Mouse (Mus musculus) MEL (cell line): ENCODE measurements around the gene Tcf7l2. TPM values are rescaled to one million over a fixed set of nuclear protein-coding genes. Genes with fewer than 3 reads are reported as not detected.

Experiments
- DNase-seq: peaks from one replicate; pipeline ENCODE4 v3.0.0; 2011; ENCODE audit warnings: low read depth, low spot score
- H3K27ac ChIP-seq: 2 replicates; pipeline ENCODE4 v1.5.1; 2012; ENCODE audit warnings: low read depth, mild to moderate bottlenecking, control low read depth, low read length, moderate library complexity; ENCODE audit not compliant: control insufficient read depth
- H3K27me3 ChIP-seq, 2 experiments: fragments of 150-350 bp in 1 of 2; sonication (generic) in 1 of 2; 2 replicates each; pipeline ENCODE4 v1.6.1; 2012; ENCODE audit warnings: low read length in 2 of 2, mild to moderate bottlenecking in 2 of 2, improper control_type of control experiment in 1 of 2, moderate library complexity in 1 of 2; ENCODE audit not compliant: insufficient read depth in 2 of 2, control insufficient read depth in 1 of 2
- H3K36me3 ChIP-seq, 2 experiments: 2 replicates each; pipeline ENCODE4 v1.6.1; 2012 to 2014; ENCODE audit warnings: low read length in 2 of 2, improper control_type of control experiment in 1 of 2, inconsistent platforms in 1 of 2, mild to moderate bottlenecking in 1 of 2; ENCODE audit not compliant: insufficient read depth in 2 of 2, control insufficient read depth in 1 of 2
- H3K4me1 ChIP-seq, 2 experiments: fragments of 150-350 bp in 1 of 2; sonication (generic) in 1 of 2; 2 replicates each; pipeline ENCODE4 v1.6.1; 2012; ENCODE audit warnings: low read length in 2 of 2, improper control_type of control experiment in 1 of 2, mild to moderate bottlenecking in 1 of 2; ENCODE audit not compliant: insufficient read depth in 2 of 2, control insufficient read depth in 1 of 2
- H3K4me3 ChIP-seq, 2 experiments: fragments of 150-350 bp in 1 of 2; sonication (generic) in 1 of 2; 2 replicates each; pipeline ENCODE4 v1.5.1; 2012; ENCODE audit warnings: low read depth in 2 of 2, low read length in 2 of 2, mild to moderate bottlenecking in 2 of 2, moderate library complexity in 2 of 2, control low read depth in 1 of 2, improper control_type of control experiment in 1 of 2; ENCODE audit not compliant: control insufficient read depth in 1 of 2, insufficient read depth in 1 of 2
- H3K79me2 ChIP-seq: 2 replicates; pipeline ENCODE4 v1.6.1; 2012; ENCODE audit warnings: mild to moderate bottlenecking, low read length, moderate library complexity; ENCODE audit not compliant: control insufficient read depth, poor library complexity, insufficient read depth
- H3K9ac ChIP-seq: 2 replicates; pipeline ENCODE4 v1.6.1; 2012; ENCODE audit warnings: low read depth, mild to moderate bottlenecking, control low read depth, low read length, moderate library complexity; ENCODE audit not compliant: control insufficient read depth, poor library complexity, severe bottlenecking
- H3K9me3 ChIP-seq: fragments of 150-350 bp; sonication (generic); replicated peaks from 2 replicates; pipeline ENCODE4 v1.6.1; 2012; ENCODE audit warnings: mild to moderate bottlenecking, low read length, improper control_type of control experiment, moderate library complexity; ENCODE audit not compliant: insufficient read depth
- CHD1 ChIP-seq: IDR thresholded peaks from 2 replicates; pipeline ENCODE4 v1.6.1; 2012; ENCODE audit warnings: low read depth, mild to moderate bottlenecking, inconsistent platforms, low read length, improper control_type of control experiment
- CHD2 ChIP-seq: IDR thresholded peaks from 2 replicates; pipeline ENCODE4 v1.6.1; 2011; ENCODE audit warnings: low read length, improper control_type of control experiment
- E2F4 ChIP-seq: IDR thresholded peaks from 2 replicates; pipeline ENCODE4 v1.6.1; 2011; ENCODE audit warnings: low read depth, low read length, improper control_type of control experiment, borderline replicate concordance
- ETS1 ChIP-seq: IDR thresholded peaks from 2 replicates; pipeline ENCODE4 v1.6.1; 2012; ENCODE audit warnings: low read depth, mild to moderate bottlenecking, inconsistent platforms, low read length, improper control_type of control experiment, moderate library complexity
- GATA1 ChIP-seq: IDR thresholded peaks from 2 replicates; pipeline ENCODE4 v1.6.1; 2011; ENCODE audit warnings: low read depth, low read length, improper control_type of control experiment
- KAT2A ChIP-seq: conservative IDR thresholded peaks from 2 replicates; pipeline ENCODE4 v1.6.1; 2012; ENCODE audit warnings: low read depth, low read length, improper control_type of control experiment, inconsistent platforms
- MYB ChIP-seq: IDR thresholded peaks from 2 replicates; pipeline ENCODE4 v1.6.1; 2011; ENCODE audit warnings: mild to moderate bottlenecking, low read depth, low read length, improper control_type of control experiment
- MYC ChIP-seq: IDR thresholded peaks from 2 replicates; pipeline ENCODE4 v1.6.1; 2011; ENCODE audit warnings: low read depth, mild to moderate bottlenecking, low read length, improper control_type of control experiment, moderate library complexity
- NELFE ChIP-seq: IDR thresholded peaks from 2 replicates; pipeline ENCODE4 v1.6.1; 2011; ENCODE audit warnings: low read depth, low read length, improper control_type of control experiment
- POLR2A ChIP-seq, 2 experiments: IDR thresholded peaks; 2 replicates each; pipeline ENCODE4 v1.6.1; 2011 to 2012; ENCODE audit warnings: low read length in 2 of 2, mild to moderate bottlenecking in 2 of 2, control low read depth in 1 of 2, improper control_type of control experiment in 1 of 2, low read depth in 1 of 2, moderate library complexity in 1 of 2; ENCODE audit not compliant: control insufficient read depth in 1 of 2, insufficient read depth in 1 of 2, poor library complexity in 1 of 2
- POLR2AphosphoS2 ChIP-seq: IDR thresholded peaks from 2 replicates; pipeline ENCODE4 v1.6.1; 2011; ENCODE audit warnings: low read length, improper control_type of control experiment
- POLR2AphosphoS5 ChIP-seq: IDR thresholded peaks from 2 replicates; pipeline ENCODE4 v1.6.1; 2012; ENCODE audit warnings: low read depth, borderline replicate concordance, mild to moderate bottlenecking, inconsistent platforms, low read length, moderate library complexity, mixed read lengths
- RCOR1 ChIP-seq: IDR thresholded peaks from 2 replicates; pipeline ENCODE4 v1.6.1; 2012; ENCODE audit warnings: low read depth, mild to moderate bottlenecking, inconsistent platforms, low read length, improper control_type of control experiment
- TCF12 ChIP-seq: IDR thresholded peaks from 2 replicates; pipeline ENCODE4 v1.6.1; 2014; ENCODE audit warnings: low read depth, mild to moderate bottlenecking, inconsistent platforms, low read length, improper control_type of control experiment, moderate library complexity
- UBTF ChIP-seq: IDR thresholded peaks from 2 replicates; pipeline ENCODE4 v1.6.1; 2012; ENCODE audit warnings: low read depth, mild to moderate bottlenecking, inconsistent platforms, low read length, improper control_type of control experiment, moderate library complexity, borderline replicate concordance; ENCODE audit not compliant: insufficient read depth
- ZKSCAN1 ChIP-seq: IDR thresholded peaks from 2 replicates; pipeline ENCODE4 v1.6.1; 2012; ENCODE audit warnings: low read depth, mild to moderate bottlenecking, inconsistent platforms, low read length, improper control_type of control experiment, moderate library complexity
- polyA plus RNA-seq, 2 experiments: library from polyadenylated mRNA; stranded (reverse) in 1 of 2; unstranded in 1 of 2; fragments of >175 nt in 1 of 2; fragments of >200 nt in 1 of 2; gene quantifications; 2 replicates each; pipeline versions ENCODE4 v1.2.1 to v1.2.4; 2012; ENCODE audit warnings: low replicate concordance in 2 of 2, low read depth in 1 of 2; ENCODE audit not compliant: insufficient read length in 2 of 2, insufficient read depth in 1 of 2, missing spikeins in 1 of 2
- total RNA-seq: library from RNA; depleted of rRNA; stranded (reverse); fragments of 300-350 nt; gene quantifications from 2 replicates; pipeline ENCODE4 v1.2.3, GENCODE M21; 2012

Gene Tcf7l2
- total and polyA plus RNA-seq, 3 experiments: 0.65 to 12.8 TPM; not detected in 1

DNA sequence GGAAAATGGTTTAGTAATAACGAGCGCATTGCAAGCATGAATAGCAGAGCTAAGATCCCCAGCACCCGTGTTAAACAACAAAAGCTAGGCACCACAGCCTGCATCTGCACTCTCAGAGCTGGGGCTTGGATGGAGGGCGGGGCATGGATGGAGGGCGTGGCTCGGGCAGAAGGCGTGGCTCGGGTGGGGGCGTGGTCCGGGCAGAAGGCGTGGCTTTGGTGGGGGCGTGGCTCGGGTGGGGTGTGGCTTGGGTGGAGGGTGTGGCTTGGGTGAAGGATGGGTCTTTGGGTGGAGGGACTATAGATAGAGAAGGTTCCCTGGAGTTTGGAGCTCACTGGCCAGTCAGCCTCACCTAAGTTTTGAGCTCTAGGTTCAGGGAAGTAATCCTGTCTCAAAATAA, 45.8 kb downstream of the Tcf7l2 start:
- DNase-seq: peak; percentile 40
- Histone ChIP-seq H3K27ac (no peak overlapping the region), H3K9me3 (no peaks in the 10 kb centered on the region), H3K4me1 (no peaks in the 10 kb centered on the region), H3K79me2 (no peaks in the 10 kb centered on the region), H3K9ac (no peak overlapping the region), H3K27me3 (peaks cover 9 to 18% of the 10 kb centered on the region in 2 experiments), H3K4me3 (no peak overlapping the region), H3K36me3 (no peaks in the 10 kb centered on the region)
- TF ChIP-seq MYB: no peak
- TF ChIP-seq POLR2AphosphoS2: no peak
- TF ChIP-seq CHD1: no peak
- TF ChIP-seq CHD2: no peak
- no peak for TF ChIP-seq E2F4
- TF ChIP-seq MYC: no peak
- TF ChIP-seq NELFE: no peak
- no peak for TF ChIP-seq POLR2A (IDR thresholded peaks at IDR 0.05; ENCODE audit: control insufficient read depth in 1 of 2, insufficient read depth in 1 of 2, low read depth in 1 of 2, low read length in 2 of 2, poor library complexity in 1 of 2)
- TF ChIP-seq GATA1: no peak

DNA sequence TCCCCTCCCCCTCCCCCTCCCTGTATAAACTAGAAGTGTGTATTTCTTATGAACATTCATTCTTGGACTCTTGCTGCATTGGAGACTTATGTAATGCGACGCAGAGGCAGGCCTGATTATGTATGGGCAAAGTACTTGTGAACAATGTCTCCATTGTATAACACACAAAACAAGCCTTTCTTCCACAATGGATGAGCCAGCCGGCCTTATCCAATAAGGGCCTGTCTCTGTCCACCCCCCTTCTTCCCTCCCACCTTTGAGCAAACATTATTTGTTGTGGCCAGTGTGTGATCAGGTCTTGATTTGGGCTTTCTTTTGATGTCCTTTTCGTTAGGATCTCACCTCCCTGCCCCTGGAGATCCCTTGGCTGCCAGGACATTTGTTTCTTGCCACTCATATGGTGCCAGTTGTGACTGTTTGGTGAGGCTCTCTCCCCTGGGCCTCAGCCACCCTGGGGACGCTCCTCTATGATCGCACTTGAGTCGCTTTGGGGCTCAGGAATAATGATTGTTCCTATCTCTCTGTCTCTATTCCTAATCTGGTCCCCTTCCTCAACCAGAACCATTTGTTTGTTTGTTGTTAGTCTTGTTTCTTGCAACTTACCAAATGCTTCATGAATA, 46.8 kb downstream of the Tcf7l2 start:
- no peaks in the 10 kb centered on the region for H3K4me1 ChIP-seq
- H3K4me3 ChIP-seq: no peak overlapping the region
- no peak for DNase-seq
- H3K9ac ChIP-seq: no peak overlapping the region
- H3K79me2 ChIP-seq: no peaks in the 10 kb centered on the region
- peaks cover 6 to 12% of the 10 kb centered on the region in 2 experiments for H3K27me3 ChIP-seq
- no peaks in the 10 kb centered on the region for H3K36me3 ChIP-seq
- no peak overlapping the region for H3K27ac ChIP-seq
- H3K9me3 ChIP-seq: no peaks in the 10 kb centered on the region
- TF ChIP-seq MYC: no peak

DNA sequence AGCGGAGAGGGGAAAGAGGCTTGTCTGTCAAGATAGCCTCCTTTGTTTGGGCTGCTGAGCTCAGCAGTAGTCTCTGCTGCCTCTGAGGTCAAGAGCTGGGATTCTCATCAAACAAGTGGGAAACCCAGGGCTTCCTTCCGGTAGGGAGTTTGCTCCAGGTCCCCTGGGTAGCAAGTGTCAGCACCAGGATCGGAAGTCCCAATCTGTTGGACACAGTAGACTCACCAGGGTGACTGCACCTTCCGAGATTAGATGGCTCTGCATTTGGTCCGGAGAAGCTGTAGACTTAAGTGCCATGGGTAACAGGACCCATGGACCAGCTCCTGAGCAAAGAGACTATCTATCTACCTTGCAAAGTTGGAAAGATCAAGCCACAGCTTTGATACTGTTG, 47.3 kb downstream of the Tcf7l2 start:
- TF ChIP-seq CHD2: no peak
- TF ChIP-seq POLR2AphosphoS2: no peak
- TF ChIP-seq POLR2AphosphoS5: no peak
- TF ChIP-seq ETS1: no peak
- no peak for TF ChIP-seq KAT2A
- no peak for TF ChIP-seq RCOR1
- no peak for TF ChIP-seq TCF12
- no peak for TF ChIP-seq ZKSCAN1
- no peak for TF ChIP-seq UBTF
- TF ChIP-seq E2F4: no peak
- TF ChIP-seq MYB: no peak
- Histone ChIP-seq H3K27ac (no peak overlapping the region), H3K36me3 (no peaks in the 10 kb centered on the region), H3K79me2 (no peaks in the 10 kb centered on the region), H3K9me3 (no peaks in the 10 kb centered on the region), H3K4me1 (no peaks in the 10 kb centered on the region), H3K27me3 (peaks cover 4 to 11% of the 10 kb centered on the region in 2 experiments), H3K4me3 (no peak overlapping the region), H3K9ac (no peak overlapping the region)
- DNase-seq: no peak
